Mouse (Mus musculus) embryonic facial prominence, embryonic 12.5 days (tissue): Measurements from ENCODE around the gene Islr2. TPM values are rescaled to one million over a fixed set of nuclear protein-coding genes. Genes with fewer than 3 reads are reported as not detected.

Experiments used
- ATAC-seq: fragments of 200-750 bp; cut with Nextera tagmentation; 2 replicates; pipeline ENCODE4 v1.8.0; 2017; ENCODE audit not compliant: insufficient number of reproducible peaks, insufficient read depth, low FRiP score, low TSS enrichment
- H3K27ac ChIP-seq: fragments of 300-500 bp; sonication (generic); 2 replicates; pipeline ENCODE4 v1.5.1; 2016; ENCODE audit warnings: mild to moderate bottlenecking
- H3K27me3 ChIP-seq: fragments of 300-500 bp; sonication (generic); 2 replicates; pipeline ENCODE4 v1.6.1; 2016; ENCODE audit warnings: mild to moderate bottlenecking, moderate library complexity
- H3K36me3 ChIP-seq: fragments of 300-500 bp; sonication (generic); 2 replicates; pipeline ENCODE4 v1.6.1; 2016; ENCODE audit warnings: mild to moderate bottlenecking
- H3K4me1 ChIP-seq: fragments of 300-500 bp; sonication (generic); 2 replicates; pipeline ENCODE4 v1.6.1; 2016
- H3K4me2 ChIP-seq: fragments of 300-500 bp; sonication (generic); replicated peaks from 2 replicates; pipeline ENCODE4 v1.6.1; 2016; ENCODE audit warnings: mild to moderate bottlenecking, moderate library complexity
- H3K4me3 ChIP-seq: fragments of 300-500 bp; sonication (generic); 2 replicates; pipeline ENCODE4 v1.5.1; 2016; ENCODE audit warnings: mild to moderate bottlenecking
- H3K9ac ChIP-seq: fragments of 300-500 bp; sonication (generic); 2 replicates; pipeline ENCODE4 v1.6.1; 2016; ENCODE audit warnings: mild to moderate bottlenecking, moderate library complexity
- H3K9me3 ChIP-seq: fragments of 300-500 bp; sonication (generic); 2 replicates; pipeline ENCODE4 v1.6.1; 2016; ENCODE audit warnings: mild to moderate bottlenecking, moderate library complexity
- WGBS: fragments of 180-500 bp; shearing (Covaris S2); methylation state at CpG from one replicate; pipeline ENCODE4 v1.1.7; 2016; 5-methylcytosine and 5-hydroxymethylcytosine counted together
- polyA plus RNA-seq: library from polyadenylated mRNA; unstranded; fragments of >200 nt; fragmentation: Nextera tagmentation; extraction: Ambion mirVana; gene quantifications from 2 replicates; pipeline ENCODE4 v1.2.1, GENCODE M21; 2016

Gene Islr2
- polyA plus RNA-seq, 1 experiment from 2014 or later: 5.3 TPM

- Histone ChIP-seq H3K27ac (no peak overlapping the region), H3K9me3 (no peaks in the 10 kb centered on the region), H3K36me3 (no peaks in the 10 kb centered on the region), H3K4me2 (peak overlapping the region; percentile 53), H3K4me3 (peak overlapping the region; percentile 33), H3K9ac (no peak overlapping the region), H3K4me1 (peaks cover 76% of the 10 kb centered on the region), H3K27me3 (peaks cover 86% of the 10 kb centered on the region)
- ATAC-seq: no peak
- 11% methylated on average over 11 of the region's 11 CpGs for WGBS
These were observed 3.6 kb downstream of the Islr2 start for GRCm38 (mm10) chr9:58200270-58201090.

DNA sequence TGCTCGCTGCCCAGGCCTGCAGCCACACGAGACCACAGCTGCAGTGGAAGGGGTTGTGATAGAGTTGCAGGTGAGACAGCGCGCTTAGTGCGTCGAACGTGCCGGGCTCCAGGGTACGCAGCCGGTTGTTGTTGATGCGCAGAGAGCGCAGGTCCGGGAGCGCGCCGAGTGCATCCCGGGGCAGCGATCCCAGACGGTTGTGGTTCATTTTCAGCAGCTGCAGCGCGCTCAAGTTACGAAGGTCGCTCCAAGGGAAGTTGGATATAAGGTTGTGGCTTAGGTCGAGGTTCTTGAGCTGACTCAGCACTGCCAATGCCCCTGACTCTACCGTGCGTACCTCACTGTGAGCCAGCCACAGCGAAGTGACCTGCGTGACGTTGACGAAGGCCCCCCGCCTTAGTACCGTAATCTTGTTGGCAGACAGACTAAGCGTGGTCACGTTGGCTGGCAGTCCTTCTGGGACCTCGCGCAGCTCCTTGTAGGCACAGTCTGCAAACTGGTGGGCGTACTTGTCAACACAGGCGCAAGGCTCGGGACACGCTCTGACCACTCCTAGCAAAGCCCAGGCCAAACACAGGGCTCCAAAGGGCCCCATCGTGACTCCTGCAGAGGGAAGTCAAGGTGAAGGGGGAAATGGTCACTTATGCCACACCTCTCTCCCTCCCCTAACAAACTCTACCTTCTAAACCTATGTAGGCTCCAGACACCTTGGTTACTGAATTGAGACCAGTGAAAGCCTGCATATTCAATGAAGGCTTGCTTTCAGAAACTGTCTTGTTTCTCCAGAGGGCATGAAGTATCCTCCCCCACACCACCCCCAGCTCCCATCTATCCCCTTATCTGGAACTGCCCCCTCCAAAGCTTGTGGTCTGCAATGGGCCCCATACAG is 4.5 kb downstream of the Islr2 start:
- no peaks in the 10 kb centered on the region for H3K9me3 ChIP-seq
- H3K4me3 ChIP-seq: peak overlapping the region; percentile 33
- under 1% methylated on average over 41 of the region's 41 CpGs for WGBS
- 0 out of 2 replicates have a peak overlapping the region, but pooled peaks have one; percentile 15 for H3K9ac ChIP-seq
- no peaks in the 10 kb centered on the region for H3K36me3 ChIP-seq
- ATAC-seq: no peak
- H3K4me2 ChIP-seq: peak overlapping the region; percentile 53
- no peak overlapping the region for H3K27ac ChIP-seq
- peaks cover 94% of the 10 kb centered on the region for H3K27me3 ChIP-seq
- H3K4me1 ChIP-seq: peaks cover 78% of the 10 kb centered on the region

DNA sequence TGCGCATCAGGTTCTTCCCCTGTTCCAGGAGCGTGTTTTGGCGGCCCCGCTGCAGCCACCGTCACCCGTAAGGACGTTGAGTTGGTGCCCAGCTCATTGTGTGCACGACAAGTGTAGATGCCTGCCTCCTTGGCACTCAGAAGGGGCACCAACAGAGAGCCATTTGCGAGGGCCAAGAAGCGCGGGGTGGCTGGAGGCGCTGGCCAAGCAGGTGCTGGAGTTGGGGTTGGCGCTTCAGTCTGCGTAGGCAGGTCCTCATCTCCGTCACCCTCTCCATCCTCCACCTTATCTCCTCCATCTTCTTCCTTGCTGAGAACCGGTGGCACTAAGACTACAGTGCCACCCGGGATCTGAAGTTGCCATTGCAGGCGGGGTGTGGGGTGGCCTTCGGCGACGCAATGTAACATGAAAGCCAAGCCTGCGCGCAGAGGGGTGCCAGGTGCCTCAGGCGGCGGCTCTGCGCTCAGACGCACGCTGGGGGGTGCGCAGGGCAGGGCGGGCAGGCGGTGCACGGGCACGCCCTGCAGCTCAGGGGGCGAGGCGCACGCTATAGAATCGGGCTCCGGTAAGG is 5.2 kb downstream of the Islr2 start:
- no peak for ATAC-seq
- Histone ChIP-seq H3K4me2 (peak overlapping the region; percentile 53), H3K27ac (no peak overlapping the region), H3K4me3 (peak overlapping the region; percentile 33), H3K36me3 (no peaks in the 10 kb centered on the region), H3K9me3 (no peaks in the 10 kb centered on the region), H3K4me1 (peaks cover 78% of the 10 kb centered on the region), H3K27me3 (peaks cover 97% of the 10 kb centered on the region), H3K9ac (0 out of 2 replicates have a peak overlapping the region, but pooled peaks have one; percentile 12)
- WGBS: 1% methylated on average over 38 of the region's 38 CpGs

- peaks cover 89% of the 10 kb centered on the region for H3K27me3 ChIP-seq
- peak overlapping the region; percentile 33 for H3K4me3 ChIP-seq
- H3K4me2 ChIP-seq: peak overlapping the region; percentile 53
- WGBS: 1% methylated on average over 58 of the region's 58 CpGs
- no peaks in the 10 kb centered on the region for H3K36me3 ChIP-seq
- peaks cover 78% of the 10 kb centered on the region for H3K4me1 ChIP-seq
- no peaks in the 10 kb centered on the region for H3K9me3 ChIP-seq
- no peak for ATAC-seq
- 0 out of 2 replicates have a peak overlapping the region, but pooled peaks have one; percentile 20 for H3K27ac ChIP-seq
- peak overlapping the region; percentile 12; the same call in 1 of the 2 replicates for H3K9ac ChIP-seq
These were observed 6.1 kb downstream of the Islr2 start for GRCm38 (mm10) chr9:58197781-58198701.

- H3K4me1 ChIP-seq: peaks cover 67% of the 10 kb centered on the region
These were observed 7.2 kb downstream of the Islr2 start for GRCm38 (mm10) chr9:58196610-58197567.

DNA sequence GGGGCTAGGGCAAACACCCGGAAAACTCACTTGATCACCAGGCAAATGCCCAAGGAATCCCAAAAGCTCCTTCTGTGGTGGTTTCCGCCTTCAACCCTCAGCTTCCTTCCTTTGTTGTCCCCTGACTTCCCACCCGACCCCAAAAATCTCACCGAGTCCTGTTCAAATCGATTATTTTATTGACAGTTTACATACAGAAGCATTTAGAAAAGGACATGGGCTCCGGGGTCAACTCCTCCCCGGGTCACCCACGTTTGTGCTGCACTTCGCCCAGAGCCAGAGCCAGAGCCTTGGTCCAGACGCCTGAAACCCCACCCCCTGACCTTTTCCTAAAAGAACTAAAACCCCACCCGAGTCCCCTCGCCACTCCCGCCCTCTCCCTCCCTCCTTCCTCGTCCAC is 8.0 kb downstream of the Islr2 start:
- no peak overlapping the region for H3K27ac ChIP-seq
- peaks cover 60% of the 10 kb centered on the region for H3K4me1 ChIP-seq
- H3K9ac ChIP-seq: 0 out of 2 replicates have a peak overlapping the region, but pooled peaks have one; percentile 7
- no peaks in the 10 kb centered on the region for H3K9me3 ChIP-seq
- peak overlapping the region; percentile 22 for H3K4me3 ChIP-seq
- no peak for ATAC-seq
- WGBS: 5% methylated on average over 12 of the region's 14 CpGs
- no peaks in the 10 kb centered on the region for H3K36me3 ChIP-seq
- peak overlapping the region; percentile 53 for H3K4me2 ChIP-seq
- peaks cover 70% of the 10 kb centered on the region for H3K27me3 ChIP-seq

More at GRCm38 (mm10) chr9:58196610-58197567, 7.2 kb downstream of the Islr2 start:
- H3K27ac ChIP-seq: no peak overlapping the region
- no peaks in the 10 kb centered on the region for H3K9me3 ChIP-seq
- H3K9ac ChIP-seq: peak overlapping the region; percentile 12; the same call in 1 of the 2 replicates
- WGBS: 3% methylated on average over 46 of the region's 46 CpGs
- no peak for ATAC-seq
- H3K4me2 ChIP-seq: peak overlapping the region; percentile 53
- H3K36me3 ChIP-seq: no peaks in the 10 kb centered on the region
- peaks cover 77% of the 10 kb centered on the region for H3K27me3 ChIP-seq
- peak overlapping the region; percentile 33 for H3K4me3 ChIP-seq

- H3K27me3 ChIP-seq: peaks cover 65% of the 10 kb centered on the region
- H3K27ac ChIP-seq: no peak overlapping the region
- H3K9ac ChIP-seq: no peak overlapping the region
- no peak overlapping the region for H3K4me3 ChIP-seq
- 8% methylated on average over 1 of the region's 1 CpGs for WGBS
- no peaks in the 10 kb centered on the region for H3K9me3 ChIP-seq
- no peak for ATAC-seq
- no peaks in the 10 kb centered on the region for H3K36me3 ChIP-seq
- peak overlapping the region; percentile 53; the same call in 1 of the 2 replicates for H3K4me2 ChIP-seq
- peaks cover 57% of the 10 kb centered on the region for H3K4me1 ChIP-seq
These were observed 8.4 kb downstream of the Islr2 start for GRCm38 (mm10) chr9:58195671-58196070.

- Histone ChIP-seq H3K27me3 (peaks cover 51% of the 10 kb centered on the region), H3K9me3 (no peaks in the 10 kb centered on the region), H3K9ac (no peak overlapping the region), H3K4me2 (no peak overlapping the region), H3K36me3 (no peaks in the 10 kb centered on the region), H3K4me3 (no peak overlapping the region), H3K4me1 (peaks cover 44% of the 10 kb centered on the region), H3K27ac (no peak overlapping the region)
- no peak for ATAC-seq
- WGBS: 63% methylated on average over 9 of the region's 9 CpGs
These were observed 9.9 kb downstream of the Islr2 start for GRCm38 (mm10) chr9:58194222-58194621.

DNA sequence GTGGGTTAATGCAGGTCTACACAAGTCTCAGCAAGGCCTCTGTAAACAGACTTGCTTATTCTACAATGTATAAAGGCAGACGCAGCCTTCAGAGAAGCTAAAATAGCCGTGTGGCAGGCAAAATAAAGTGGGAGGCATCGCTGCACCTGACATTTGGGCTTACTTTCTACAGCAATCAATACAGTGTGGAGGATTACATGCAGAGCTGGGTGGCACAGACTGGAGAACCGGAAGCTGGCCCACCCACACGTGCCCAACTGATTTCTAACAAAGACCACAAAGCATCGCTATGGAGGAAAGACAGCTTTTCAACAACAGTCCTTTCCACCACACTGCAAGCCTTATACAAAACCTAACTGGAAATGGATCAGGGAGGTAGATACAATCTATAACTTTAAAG is 19.7 kb downstream of the Islr2 start:
- H3K4me2 ChIP-seq: no peak overlapping the region
- no peak overlapping the region for H3K27ac ChIP-seq
- H3K9ac ChIP-seq: no peak overlapping the region
- H3K4me3 ChIP-seq: no peak overlapping the region
- ATAC-seq: no peak
- H3K9me3 ChIP-seq: no peaks in the 10 kb centered on the region
- H3K36me3 ChIP-seq: no peaks in the 10 kb centered on the region
- 78% methylated on average over 6 of the region's 6 CpGs for WGBS
- H3K27me3 ChIP-seq: no peaks in the 10 kb centered on the region
- no peaks in the 10 kb centered on the region for H3K4me1 ChIP-seq

DNA sequence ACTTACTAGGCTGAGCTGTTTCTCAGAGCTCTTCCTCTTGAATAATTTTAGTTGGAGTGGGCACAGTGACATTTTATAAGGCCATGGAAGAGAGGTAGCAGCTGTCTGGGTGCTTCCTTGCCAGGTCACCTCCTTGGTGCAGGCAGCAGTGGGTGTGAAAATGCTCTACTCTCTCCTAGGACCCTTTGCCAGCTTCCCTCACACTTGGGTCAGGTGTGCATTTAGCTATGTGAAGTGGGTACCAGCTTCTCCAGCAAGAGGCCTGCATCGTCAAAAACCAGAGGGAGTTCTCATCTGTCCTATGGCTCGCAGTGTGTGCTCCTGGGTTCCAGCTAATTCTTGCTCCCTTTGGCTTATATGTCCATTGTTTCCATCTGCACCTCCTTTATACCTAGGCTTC is 24.7 kb downstream of the Islr2 start:
- Histone ChIP-seq H3K36me3 (no peaks in the 10 kb centered on the region), H3K4me2 (no peak overlapping the region), H3K27me3 (no peaks in the 10 kb centered on the region), H3K9ac (no peak overlapping the region), H3K4me1 (peaks cover 18% of the 10 kb centered on the region), H3K9me3 (no peaks in the 10 kb centered on the region), H3K27ac (no peak overlapping the region), H3K4me3 (no peak overlapping the region)
- ATAC-seq: no peak
- 82% methylated on average over 2 of the region's 2 CpGs for WGBS
